Mouse (Mus musculus): ENCODE results near the gene Fgd3. TPM values are rescaled to one million over a fixed set of nuclear protein-coding genes. Genes with fewer than 3 reads are reported as not detected.

The Fgd3 gene
- polyA plus RNA-seq, 1 experiment from 2014 or later, result 1.1 TPM

DNA sequence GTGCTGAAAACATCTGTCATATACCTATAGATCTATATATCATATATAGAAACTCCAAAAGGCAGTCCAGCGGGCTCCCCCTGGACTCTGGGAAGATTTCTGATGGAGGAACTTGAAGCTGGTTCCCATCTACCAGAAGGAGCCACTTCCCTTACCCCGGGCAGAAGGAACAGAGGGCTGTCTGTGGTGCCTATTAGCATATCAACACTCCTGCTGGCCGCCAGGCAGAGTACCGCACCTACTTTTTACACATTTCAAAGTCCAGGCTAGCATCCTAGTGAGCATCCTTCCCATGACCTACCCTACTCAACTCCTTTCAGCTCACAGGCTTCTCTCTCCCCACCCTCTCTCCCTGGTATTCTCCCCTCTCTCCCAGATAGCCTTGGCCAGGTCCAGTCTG lies 94.5 kb downstream of the Fgd3 start:
- Histone ChIP-seq H3K4me1 (ENCODE audit: insufficient read depth, low read length) (no peaks in the 10 kb centered on the region), H3K4me2 (replicated peaks; ENCODE audit: low read depth, low read length) (no peak overlapping the region), H3K27ac (ENCODE audit: low read length) (no peak overlapping the region), H3K9me3 (ENCODE audit: low read length) (no peaks in the 10 kb centered on the region), H3K9ac (replicated peaks; ENCODE audit: low read length) (no peak overlapping the region), H3K36me3 (ENCODE audit: insufficient read depth, low read length) (no peaks in the 10 kb centered on the region), H3K27me3 (ENCODE audit: insufficient read depth, low read length) (no peaks in the 10 kb centered on the region), H3K4me3 (ENCODE audit: low read length) (no peak overlapping the region)
- 50% methylated on average over 4 of the region's 4 CpGs for WGBS
- ATAC-seq (ENCODE audit: low FRiP score, low TSS enrichment), result no peak

DNA sequence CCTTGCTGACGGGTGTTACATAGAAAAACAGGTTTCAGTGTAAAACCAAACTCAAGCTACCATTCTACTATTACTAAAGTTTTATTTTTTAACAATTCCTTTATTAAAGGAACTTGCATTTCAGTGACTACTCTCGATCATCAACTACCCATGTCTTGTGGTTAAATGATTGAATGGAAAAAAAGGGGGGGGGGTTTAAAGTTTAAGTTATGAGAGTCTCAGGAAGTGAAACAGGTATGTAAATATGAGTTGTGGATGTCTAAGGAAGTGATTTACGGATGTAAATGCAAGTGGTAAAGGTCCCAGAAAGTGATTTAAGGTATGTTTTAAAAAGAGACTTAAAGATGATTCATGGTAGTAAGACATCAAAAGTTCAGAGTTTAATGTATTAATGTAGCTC lies 95.0 kb downstream of the Fgd3 start:
- Histone ChIP-seq H3K27me3 (ENCODE audit: insufficient read depth, low read length) (no peaks in the 10 kb centered on the region), H3K9ac (replicated peaks; ENCODE audit: low read length) (no peak overlapping the region), H3K36me3 (ENCODE audit: insufficient read depth, low read length) (no peaks in the 10 kb centered on the region), H3K4me1 (ENCODE audit: insufficient read depth, low read length) (no peaks in the 10 kb centered on the region), H3K4me2 (replicated peaks; ENCODE audit: low read depth, low read length) (no peak overlapping the region; the same call in 1 of the 2 replicates), H3K9me3 (ENCODE audit: low read length) (no peaks in the 10 kb centered on the region), H3K4me3 (ENCODE audit: low read length) (no peak overlapping the region), H3K27ac (ENCODE audit: low read length) (no peak overlapping the region)
- ATAC-seq (ENCODE audit: low FRiP score, low TSS enrichment), result no peak
- 63% methylated on average over 3 of the region's 3 CpGs for WGBS

DNA sequence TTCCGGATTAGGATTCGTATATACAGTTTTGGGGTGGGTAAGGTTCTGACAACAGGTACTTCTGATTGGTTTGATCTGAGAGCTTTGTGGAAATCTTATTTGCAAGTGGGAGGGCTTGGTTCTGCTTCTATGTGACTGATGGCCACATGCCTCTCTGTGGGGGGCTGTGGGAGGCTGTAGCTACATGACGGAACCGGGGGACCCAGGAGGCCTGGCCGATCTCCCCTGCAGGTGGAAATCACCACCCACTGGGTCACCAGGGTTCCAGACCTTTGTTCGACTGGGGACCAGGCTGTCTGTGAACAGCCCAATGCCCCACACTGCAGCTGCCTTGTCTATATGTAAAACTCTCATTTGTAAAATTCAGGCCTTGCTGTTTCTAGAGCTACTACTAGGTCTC lies 95.4 kb downstream of the Fgd3 start:
- no peak overlapping the region for H3K4me3 ChIP-seq (ENCODE audit: low read length)
- H3K27me3 ChIP-seq (ENCODE audit: insufficient read depth, low read length), result no peaks in the 10 kb centered on the region
- H3K27ac ChIP-seq (ENCODE audit: low read length), result no peak overlapping the region
- no peaks in the 10 kb centered on the region for H3K9me3 ChIP-seq (ENCODE audit: low read length)
- 0 out of 2 replicates have a peak overlapping the region, but pooled peaks have one; percentile 20 for H3K9ac ChIP-seq (replicated peaks; ENCODE audit: low read length)
- peak overlapping the region; percentile 31 for H3K4me2 ChIP-seq (replicated peaks; ENCODE audit: low read depth, low read length)
- no peaks in the 10 kb centered on the region for H3K36me3 ChIP-seq (ENCODE audit: insufficient read depth, low read length)
- WGBS, result 21% methylated on average over 6 of the region's 6 CpGs
- no peak for ATAC-seq (ENCODE audit: low FRiP score, low TSS enrichment)
- H3K4me1 ChIP-seq (ENCODE audit: insufficient read depth, low read length), result no peaks in the 10 kb centered on the region

DNA sequence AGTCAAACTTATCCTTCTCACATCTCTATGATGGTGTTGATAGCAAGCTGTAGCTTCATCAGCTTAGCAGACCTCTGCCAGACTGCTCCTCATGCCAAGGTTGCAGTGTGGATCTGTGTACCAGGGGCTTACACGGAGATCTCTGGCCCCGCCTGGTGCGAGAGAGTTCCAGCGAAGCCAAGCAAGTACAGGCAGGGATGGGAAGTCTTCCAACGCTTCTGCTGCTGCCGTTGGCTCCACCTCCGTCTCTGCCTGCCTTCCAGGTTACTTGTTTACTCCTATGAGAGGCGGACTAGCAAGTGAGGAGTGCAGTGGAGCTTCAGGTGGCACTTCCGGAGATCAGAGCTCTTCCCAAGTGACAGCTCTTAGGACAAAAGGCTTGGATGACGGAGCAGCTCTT lies 95.8 kb downstream of the Fgd3 start:
- H3K27me3 ChIP-seq (ENCODE audit: insufficient read depth, low read length), result no peaks in the 10 kb centered on the region
- H3K36me3 ChIP-seq (ENCODE audit: insufficient read depth, low read length), result no peaks in the 10 kb centered on the region
- no peak overlapping the region for H3K9ac ChIP-seq (replicated peaks; ENCODE audit: low read length)
- WGBS, result 11% methylated on average over 10 of the region's 10 CpGs
- H3K4me2 ChIP-seq (replicated peaks; ENCODE audit: low read depth, low read length), result peak overlapping the region; percentile 31
- ATAC-seq (ENCODE audit: low FRiP score, low TSS enrichment), result 0 out of 2 replicates have a peak, but pooled peaks have one; percentile 57
- H3K4me1 ChIP-seq (ENCODE audit: insufficient read depth, low read length), result no peaks in the 10 kb centered on the region
- H3K9me3 ChIP-seq (ENCODE audit: low read length), result no peaks in the 10 kb centered on the region
- H3K4me3 ChIP-seq (ENCODE audit: low read length), result no peak overlapping the region
- no peak overlapping the region for H3K27ac ChIP-seq (ENCODE audit: low read length)

DNA sequence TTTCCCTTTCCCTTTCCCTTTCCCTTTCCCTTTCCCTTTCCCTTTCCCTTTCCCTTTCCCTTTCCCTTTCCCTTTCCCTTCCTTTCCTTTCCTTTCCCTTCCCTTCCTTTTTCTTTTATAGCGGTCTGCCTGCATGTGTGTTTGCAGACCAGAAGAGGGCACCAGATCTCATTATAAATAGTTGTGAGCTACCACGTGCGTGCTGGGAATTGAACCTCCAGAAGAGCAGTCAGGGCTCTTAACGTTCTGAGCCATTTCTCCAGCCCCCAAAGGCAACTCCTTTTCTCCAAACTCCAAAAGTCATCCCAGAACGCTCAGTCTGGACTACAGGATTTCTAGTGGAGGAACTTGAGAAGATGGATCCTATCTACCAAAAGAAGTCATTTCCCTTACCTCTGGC lies 99.2 kb downstream of the Fgd3 start:
- no peaks in the 10 kb centered on the region for H3K9me3 ChIP-seq (ENCODE audit: low read length)
- H3K4me1 ChIP-seq (ENCODE audit: insufficient read depth, low read length), result peaks cover 8% of the 10 kb centered on the region
- no peak for ATAC-seq (ENCODE audit: low FRiP score, low TSS enrichment)
- no peak overlapping the region for H3K9ac ChIP-seq (replicated peaks; ENCODE audit: low read length)
- 21% methylated on average over 5 of the region's 5 CpGs for WGBS
- no peak overlapping the region for H3K27ac ChIP-seq (ENCODE audit: low read length)
- H3K36me3 ChIP-seq (ENCODE audit: insufficient read depth, low read length), result no peaks in the 10 kb centered on the region
- no peak overlapping the region for H3K4me3 ChIP-seq (ENCODE audit: low read length)
- H3K4me2 ChIP-seq (replicated peaks; ENCODE audit: low read depth, low read length), result no peak overlapping the region
- no peaks in the 10 kb centered on the region for H3K27me3 ChIP-seq (ENCODE audit: insufficient read depth, low read length)

DNA sequence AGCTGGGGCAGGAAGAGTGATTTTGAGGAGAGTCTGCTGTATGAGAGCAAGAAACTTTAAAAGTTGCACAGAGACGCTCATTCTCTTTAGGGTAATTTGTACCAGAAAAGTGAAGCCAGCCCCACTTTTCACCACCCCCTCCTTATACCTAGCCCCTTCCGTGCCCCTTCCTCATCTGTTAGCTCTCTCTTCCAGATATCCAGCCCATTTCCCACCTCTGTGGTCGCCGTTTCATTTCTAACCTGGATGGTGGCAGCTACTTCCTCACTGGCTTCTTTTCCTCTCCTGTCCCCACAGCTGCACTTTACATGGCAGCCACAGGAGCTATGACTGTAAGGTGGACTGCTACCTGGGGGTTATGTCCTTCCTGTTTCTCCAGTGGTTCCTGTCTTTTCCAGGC lies 100.7 kb downstream of the Fgd3 start:
- WGBS, result 82% methylated on average over 4 of the region's 4 CpGs
- no peak for ATAC-seq (ENCODE audit: low FRiP score, low TSS enrichment)
- Histone ChIP-seq H3K9ac (replicated peaks; ENCODE audit: low read length) (no peak overlapping the region), H3K27me3 (ENCODE audit: insufficient read depth, low read length) (no peaks in the 10 kb centered on the region), H3K4me1 (ENCODE audit: insufficient read depth, low read length) (peaks cover 14% of the 10 kb centered on the region), H3K4me2 (replicated peaks; ENCODE audit: low read depth, low read length) (no peak overlapping the region), H3K9me3 (ENCODE audit: low read length) (no peaks in the 10 kb centered on the region), H3K36me3 (ENCODE audit: insufficient read depth, low read length) (no peaks in the 10 kb centered on the region), H3K4me3 (ENCODE audit: low read length) (no peak overlapping the region), H3K27ac (ENCODE audit: low read length) (no peak overlapping the region)

DNA sequence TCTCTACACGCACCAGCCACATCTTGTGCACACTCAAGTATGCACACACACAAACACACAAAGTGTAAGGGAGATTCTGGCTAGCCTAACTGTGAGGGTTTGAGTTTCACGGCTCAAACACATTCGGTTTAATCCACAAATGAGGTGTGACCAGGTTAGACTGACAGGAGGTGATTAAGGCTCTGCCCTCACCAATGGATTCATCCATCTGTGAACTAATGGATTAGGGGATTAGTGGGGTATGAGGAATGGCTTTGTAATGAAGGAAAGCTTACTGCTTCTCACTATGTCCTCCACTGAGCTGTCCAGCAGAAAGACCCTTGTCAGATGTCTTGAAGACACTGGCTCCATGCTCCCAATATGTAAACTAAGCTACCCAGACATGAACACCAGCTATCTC lies 101.5 kb downstream of the Fgd3 start:
- WGBS, result 70% methylated on average over 3 of the region's 3 CpGs
- no peaks in the 10 kb centered on the region for H3K27me3 ChIP-seq (ENCODE audit: insufficient read depth, low read length)

DNA sequence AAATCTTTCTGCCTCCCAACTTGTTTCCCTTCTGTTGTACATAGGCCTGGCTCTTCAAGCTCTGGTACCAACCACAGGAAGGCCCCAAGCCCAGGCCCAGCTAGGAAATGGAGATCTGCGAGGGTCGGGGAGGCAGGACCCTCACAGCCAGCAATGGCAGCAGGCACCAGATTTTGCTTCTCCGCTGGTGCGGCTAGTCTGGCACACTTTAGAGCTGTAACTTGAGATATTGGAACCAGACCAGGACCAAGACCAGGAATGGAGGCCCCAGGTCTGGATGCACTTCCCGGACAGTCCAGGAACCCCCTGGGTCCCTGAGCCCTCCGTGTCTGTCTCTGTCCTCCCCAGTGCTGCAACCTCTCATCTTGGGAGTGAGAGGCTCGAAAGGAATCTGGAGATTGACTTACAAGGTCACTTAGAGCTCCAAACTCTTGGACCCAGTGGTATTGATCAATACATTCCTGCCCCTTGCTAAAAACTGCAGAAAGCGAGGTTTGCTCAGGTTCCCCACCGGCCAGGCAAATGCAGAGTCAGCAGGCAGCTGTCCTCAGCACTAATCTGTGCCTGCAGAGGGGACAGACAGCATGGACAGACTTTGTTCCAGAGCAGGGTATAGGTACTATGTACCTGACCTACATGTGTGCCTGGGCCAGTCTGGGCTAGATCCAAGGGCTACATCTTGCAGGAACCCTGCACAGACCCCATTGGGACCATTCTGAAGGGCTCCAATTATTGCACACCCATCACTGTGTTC lies 103.1 kb downstream of the Fgd3 start:
- Histone ChIP-seq H3K36me3 (ENCODE audit: insufficient read depth, low read length) (no peaks in the 10 kb centered on the region), H3K4me2 (replicated peaks; ENCODE audit: low read depth, low read length) (peak overlapping the region; percentile 57), H3K9ac (replicated peaks; ENCODE audit: low read length) (0 out of 2 replicates have a peak overlapping the region, but pooled peaks have one; percentile 36), H3K9me3 (ENCODE audit: low read length) (no peaks in the 10 kb centered on the region), H3K27ac (ENCODE audit: low read length) (no peak overlapping the region; the same call in 1 of the 2 replicates), H3K4me3 (ENCODE audit: low read length) (no peak overlapping the region), H3K4me1 (ENCODE audit: insufficient read depth, low read length) (peaks cover 22% of the 10 kb centered on the region), H3K27me3 (ENCODE audit: insufficient read depth, low read length) (no peaks in the 10 kb centered on the region)
- WGBS, result 59% methylated on average over 9 of the region's 9 CpGs
- ATAC-seq (ENCODE audit: low FRiP score, low TSS enrichment), result no peak

More for the DNA sequence above, 101.5 kb downstream of the Fgd3 start:
- H3K36me3 ChIP-seq (ENCODE audit: insufficient read depth, low read length), result no peaks in the 10 kb centered on the region
- no peaks in the 10 kb centered on the region for H3K9me3 ChIP-seq (ENCODE audit: low read length)
- no peak overlapping the region for H3K4me2 ChIP-seq (replicated peaks; ENCODE audit: low read depth, low read length)
- H3K27ac ChIP-seq (ENCODE audit: low read length), result no peak overlapping the region
- H3K4me3 ChIP-seq (ENCODE audit: low read length), result no peak overlapping the region
- peaks cover 19% of the 10 kb centered on the region for H3K4me1 ChIP-seq (ENCODE audit: insufficient read depth, low read length)
- ATAC-seq (ENCODE audit: low FRiP score, low TSS enrichment), result no peak
- H3K9ac ChIP-seq (replicated peaks; ENCODE audit: low read length), result no peak overlapping the region

DNA sequence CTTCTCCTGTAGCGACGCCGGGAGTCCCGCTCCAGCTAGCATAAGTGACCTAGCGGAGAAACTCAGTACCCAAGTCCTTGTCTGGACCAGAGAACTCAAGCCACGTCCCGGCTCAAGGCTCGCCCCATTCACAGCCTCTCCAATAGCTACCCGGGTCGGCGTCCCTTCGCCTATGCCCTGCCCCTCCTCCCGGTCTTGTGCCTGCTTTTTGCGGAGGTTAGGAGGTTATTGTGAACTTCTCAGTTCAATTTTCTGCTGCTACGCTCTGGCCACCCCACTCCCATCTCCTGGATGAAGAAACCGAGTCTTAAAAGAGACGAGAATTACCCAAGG lies 103.9 kb downstream of the Fgd3 start:
- 3% methylated on average over 17 of the region's 17 CpGs for WGBS
- H3K4me1 ChIP-seq (ENCODE audit: insufficient read depth, low read length), result peaks cover 22% of the 10 kb centered on the region
- ATAC-seq (ENCODE audit: low FRiP score, low TSS enrichment), result peak; percentile 73
- H3K9me3 ChIP-seq (ENCODE audit: low read length), result no peaks in the 10 kb centered on the region
- H3K36me3 ChIP-seq (ENCODE audit: insufficient read depth, low read length), result no peaks in the 10 kb centered on the region
- peak overlapping the region; percentile 81 for H3K9ac ChIP-seq (replicated peaks; ENCODE audit: low read length)
- peak overlapping the region; percentile 57 for H3K4me2 ChIP-seq (replicated peaks; ENCODE audit: low read depth, low read length)
- H3K27ac ChIP-seq (ENCODE audit: low read length), result peak overlapping the region; percentile 51
- H3K27me3 ChIP-seq (ENCODE audit: insufficient read depth, low read length), result no peaks in the 10 kb centered on the region
- H3K4me3 ChIP-seq (ENCODE audit: low read length), result peak overlapping the region; percentile 81

DNA sequence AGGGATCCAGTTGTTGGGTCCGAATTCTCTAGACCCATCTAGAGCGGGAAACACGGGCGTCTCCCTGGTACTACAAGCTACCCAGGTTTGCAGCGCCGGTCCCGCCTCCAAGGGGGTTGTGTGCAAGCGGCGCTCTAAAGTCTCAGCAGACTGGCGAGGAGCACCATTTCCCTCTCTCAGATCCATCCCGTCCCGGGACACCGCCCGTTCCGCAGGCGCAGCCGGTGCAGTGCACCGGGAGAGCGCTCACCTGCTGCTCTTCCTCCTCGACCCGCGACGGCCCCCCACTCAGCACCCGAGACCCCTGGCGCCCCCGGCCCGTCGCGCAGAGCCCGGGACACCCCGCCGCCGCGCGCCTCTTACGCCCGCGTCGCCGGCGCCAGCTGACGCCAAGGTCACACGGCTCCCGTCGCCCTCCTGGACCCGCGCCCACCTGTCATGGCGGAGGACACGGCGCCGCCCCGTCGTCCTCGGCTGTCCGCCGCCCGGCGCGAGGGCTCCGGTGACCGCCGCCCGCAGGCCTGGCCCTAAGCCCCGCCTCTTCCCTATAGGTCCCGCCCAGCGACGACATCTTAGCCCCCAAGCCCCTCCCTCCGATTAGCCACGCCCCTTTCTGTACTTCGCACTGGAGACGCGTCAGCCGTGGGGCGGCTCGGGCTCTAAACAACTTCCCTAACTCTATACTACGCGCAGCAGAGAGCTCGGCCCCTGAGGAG lies 104.4 kb downstream of the Fgd3 start, which contains the start of gene Card19:
Gene Card19 (minus strand): TSS at position 534 of the 716 bp plus-strand sequence.
- WGBS, result under 1% methylated on average over 54 of the region's 78 CpGs
- ATAC-seq (ENCODE audit: low FRiP score, low TSS enrichment), result peak; percentile 92
- Histone ChIP-seq H3K27me3 (ENCODE audit: insufficient read depth, low read length) (no peaks in the 10 kb centered on the region), H3K4me3 (ENCODE audit: low read length) (peak within 1 kb of the TSS; percentile 81), H3K4me2 (replicated peaks; ENCODE audit: low read depth, low read length) (peak within 1 kb of the TSS; percentile 57), H3K9me3 (ENCODE audit: low read length) (no peaks in the 10 kb centered on the region), H3K4me1 (ENCODE audit: insufficient read depth, low read length) (peaks cover 22% of the 10 kb centered on the region), H3K27ac (ENCODE audit: low read length) (peak within 1 kb of the TSS; percentile 54), H3K36me3 (ENCODE audit: insufficient read depth, low read length) (no peaks in the 10 kb centered on the region), H3K9ac (replicated peaks; ENCODE audit: low read length) (peak within 1 kb of the TSS; percentile 81)
